Mouse (Mus musculus) MEL (cell line): Measurements from ENCODE around the gene Tnn. TPM values are rescaled to one million over a fixed set of nuclear protein-coding genes. Genes with fewer than 3 reads are reported as not detected.

Experiments
- DNase-seq: peaks from one replicate; pipeline ENCODE4 v3.0.0; 2011; ENCODE audit warnings: low read depth, low spot score
- H3K27ac ChIP-seq: 2 replicates; pipeline ENCODE4 v1.5.1; 2012; ENCODE audit warnings: low read depth, mild to moderate bottlenecking, control low read depth, low read length, moderate library complexity; ENCODE audit not compliant: control insufficient read depth
- H3K27me3 ChIP-seq, 2 experiments: fragments of 150-350 bp in 1 of 2; sonication (generic) in 1 of 2; 2 replicates each; pipeline ENCODE4 v1.6.1; 2012; ENCODE audit warnings: low read length in 2 of 2, mild to moderate bottlenecking in 2 of 2, improper control_type of control experiment in 1 of 2, moderate library complexity in 1 of 2; ENCODE audit not compliant: insufficient read depth in 2 of 2, control insufficient read depth in 1 of 2
- H3K36me3 ChIP-seq, 2 experiments: 2 replicates each; pipeline ENCODE4 v1.6.1; 2012 to 2014; ENCODE audit warnings: low read length in 2 of 2, improper control_type of control experiment in 1 of 2, inconsistent platforms in 1 of 2, mild to moderate bottlenecking in 1 of 2; ENCODE audit not compliant: insufficient read depth in 2 of 2, control insufficient read depth in 1 of 2
- H3K4me1 ChIP-seq, 2 experiments: fragments of 150-350 bp in 1 of 2; sonication (generic) in 1 of 2; 2 replicates each; pipeline ENCODE4 v1.6.1; 2012; ENCODE audit warnings: low read length in 2 of 2, improper control_type of control experiment in 1 of 2, mild to moderate bottlenecking in 1 of 2; ENCODE audit not compliant: insufficient read depth in 2 of 2, control insufficient read depth in 1 of 2
- H3K4me3 ChIP-seq, 2 experiments: fragments of 150-350 bp in 1 of 2; sonication (generic) in 1 of 2; 2 replicates each; pipeline ENCODE4 v1.5.1; 2012; ENCODE audit warnings: low read depth in 2 of 2, low read length in 2 of 2, mild to moderate bottlenecking in 2 of 2, moderate library complexity in 2 of 2, control low read depth in 1 of 2, improper control_type of control experiment in 1 of 2; ENCODE audit not compliant: control insufficient read depth in 1 of 2, insufficient read depth in 1 of 2
- H3K79me2 ChIP-seq: 2 replicates; pipeline ENCODE4 v1.6.1; 2012; ENCODE audit warnings: mild to moderate bottlenecking, low read length, moderate library complexity; ENCODE audit not compliant: control insufficient read depth, poor library complexity, insufficient read depth
- H3K9ac ChIP-seq: 2 replicates; pipeline ENCODE4 v1.6.1; 2012; ENCODE audit warnings: low read depth, mild to moderate bottlenecking, control low read depth, low read length, moderate library complexity; ENCODE audit not compliant: control insufficient read depth, poor library complexity, severe bottlenecking
- H3K9me3 ChIP-seq: fragments of 150-350 bp; sonication (generic); replicated peaks from 2 replicates; pipeline ENCODE4 v1.6.1; 2012; ENCODE audit warnings: mild to moderate bottlenecking, low read length, improper control_type of control experiment, moderate library complexity; ENCODE audit not compliant: insufficient read depth
- CHD1 ChIP-seq: IDR thresholded peaks from 2 replicates; pipeline ENCODE4 v1.6.1; 2012; ENCODE audit warnings: low read depth, mild to moderate bottlenecking, inconsistent platforms, low read length, improper control_type of control experiment
- ETS1 ChIP-seq: IDR thresholded peaks from 2 replicates; pipeline ENCODE4 v1.6.1; 2012; ENCODE audit warnings: low read depth, mild to moderate bottlenecking, inconsistent platforms, low read length, improper control_type of control experiment, moderate library complexity
- GABPA ChIP-seq: IDR thresholded peaks from 2 replicates; pipeline ENCODE4 v1.6.1; 2012; ENCODE audit warnings: low read depth, mild to moderate bottlenecking, inconsistent platforms, low read length, improper control_type of control experiment, moderate library complexity
- HCFC1 ChIP-seq: IDR thresholded peaks from 2 replicates; pipeline ENCODE4 v1.6.1; 2012; ENCODE audit warnings: low read depth, mild to moderate bottlenecking, inconsistent platforms, low read length, improper control_type of control experiment, moderate library complexity
- MXI1 ChIP-seq: IDR thresholded peaks from 2 replicates; pipeline ENCODE4 v1.6.1; 2011; ENCODE audit warnings: mild to moderate bottlenecking, low read depth, low read length, improper control_type of control experiment
- NELFE ChIP-seq: IDR thresholded peaks from 2 replicates; pipeline ENCODE4 v1.6.1; 2011; ENCODE audit warnings: low read depth, low read length, improper control_type of control experiment
- POLR2A ChIP-seq, 2 experiments: IDR thresholded peaks; 2 replicates each; pipeline ENCODE4 v1.6.1; 2011 to 2012; ENCODE audit warnings: low read length in 2 of 2, mild to moderate bottlenecking in 2 of 2, control low read depth in 1 of 2, improper control_type of control experiment in 1 of 2, low read depth in 1 of 2, moderate library complexity in 1 of 2; ENCODE audit not compliant: control insufficient read depth in 1 of 2, insufficient read depth in 1 of 2, poor library complexity in 1 of 2
- POLR2AphosphoS2 ChIP-seq: IDR thresholded peaks from 2 replicates; pipeline ENCODE4 v1.6.1; 2011; ENCODE audit warnings: low read length, improper control_type of control experiment
- POLR2AphosphoS5 ChIP-seq: IDR thresholded peaks from 2 replicates; pipeline ENCODE4 v1.6.1; 2012; ENCODE audit warnings: low read depth, borderline replicate concordance, mild to moderate bottlenecking, inconsistent platforms, low read length, moderate library complexity, mixed read lengths
- RAD21 ChIP-seq: IDR thresholded peaks from 2 replicates; pipeline ENCODE4 v1.6.1; 2011; ENCODE audit warnings: mild to moderate bottlenecking, low read depth, low read length, improper control_type of control experiment
- SIN3A ChIP-seq: IDR thresholded peaks from 2 replicates; pipeline ENCODE4 v1.6.1; 2012; ENCODE audit warnings: low read length, improper control_type of control experiment, inconsistent platforms
- SMC3 ChIP-seq: IDR thresholded peaks from 2 replicates; pipeline ENCODE4 v1.6.1; 2011; ENCODE audit warnings: low read depth, low read length, improper control_type of control experiment
- TBP ChIP-seq: IDR thresholded peaks from 2 replicates; pipeline ENCODE4 v1.8.0; 2011; ENCODE audit warnings: low read depth, low read length, improper control_type of control experiment
- UBTF ChIP-seq: IDR thresholded peaks from 2 replicates; pipeline ENCODE4 v1.6.1; 2012; ENCODE audit warnings: low read depth, mild to moderate bottlenecking, inconsistent platforms, low read length, improper control_type of control experiment, moderate library complexity, borderline replicate concordance; ENCODE audit not compliant: insufficient read depth
- USF1 ChIP-seq: IDR thresholded peaks from 2 replicates; pipeline ENCODE4 v1.6.1; 2014; ENCODE audit warnings: low read depth, mild to moderate bottlenecking, inconsistent platforms, low read length, improper control_type of control experiment, moderate library complexity
- ZMIZ1 ChIP-seq: IDR thresholded peaks from 2 replicates; pipeline ENCODE4 v1.6.1; 2012; ENCODE audit warnings: low read depth, mild to moderate bottlenecking, inconsistent platforms, low read length, improper control_type of control experiment, moderate library complexity
- ZNF384 ChIP-seq: IDR thresholded peaks from 2 replicates; pipeline ENCODE4 v1.6.1; 2012; ENCODE audit warnings: low read depth, mild to moderate bottlenecking, inconsistent platforms, low read length, improper control_type of control experiment
- polyA plus RNA-seq, 2 experiments: library from polyadenylated mRNA; stranded (reverse) in 1 of 2; unstranded in 1 of 2; fragments of >175 nt in 1 of 2; fragments of >200 nt in 1 of 2; gene quantifications; 2 replicates each; pipeline versions ENCODE4 v1.2.1 to v1.2.4; 2012; ENCODE audit warnings: low replicate concordance in 2 of 2, low read depth in 1 of 2; ENCODE audit not compliant: insufficient read length in 2 of 2, insufficient read depth in 1 of 2, missing spikeins in 1 of 2
- total RNA-seq: library from RNA; depleted of rRNA; stranded (reverse); fragments of 300-350 nt; gene quantifications from 2 replicates; pipeline ENCODE4 v1.2.3, GENCODE M21; 2012

Gene Tnn
- total and polyA plus RNA-seq, 3 experiments = not detected

DNA sequence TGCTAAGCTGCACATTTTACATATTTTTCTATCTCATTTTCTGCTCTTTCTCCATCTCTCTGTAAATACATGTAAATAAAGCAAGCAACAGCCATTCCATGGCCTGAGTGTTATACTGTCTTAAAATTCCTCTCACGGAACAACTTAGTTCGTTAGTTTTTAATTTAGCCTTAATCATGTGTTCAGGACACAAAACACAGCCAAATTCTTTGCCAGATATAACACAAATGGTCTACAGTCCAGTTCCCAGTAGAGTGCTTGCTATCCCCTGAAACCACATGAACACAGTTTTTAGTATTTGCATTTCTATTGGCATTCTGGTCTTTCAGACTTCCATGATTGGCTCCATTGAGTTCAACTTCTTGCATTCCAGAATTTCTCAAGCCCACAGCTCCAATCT lies 4.8 kb upstream of the Tnn start (continued):
- TF ChIP-seq ZMIZ1 = no peak

DNA sequence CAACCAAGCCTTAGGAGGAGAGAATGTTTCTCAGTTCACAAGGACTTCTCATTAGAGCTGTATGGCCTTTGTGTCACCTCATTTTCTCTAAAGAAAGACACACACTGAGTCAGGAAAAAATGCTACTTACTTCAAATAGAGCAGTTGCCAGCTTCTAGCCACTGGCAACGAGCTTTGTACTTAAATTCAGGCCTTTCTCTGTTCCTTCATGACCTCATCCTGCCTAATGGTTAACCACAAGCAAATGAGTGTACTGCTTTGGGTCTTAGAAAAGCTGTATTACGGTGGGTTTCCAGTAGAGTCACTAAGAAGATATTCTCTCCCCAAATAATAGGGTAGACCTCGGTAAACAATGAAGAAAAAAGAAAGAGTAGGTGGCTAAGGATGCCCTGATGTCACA lies 2.7 kb downstream of the Tnn start:
- TF ChIP-seq SMC3 (no peak), TBP (no peak), USF1 (no peak), POLR2AphosphoS5 (no peak), POLR2AphosphoS2 (no peak)
- H3K36me3 ChIP-seq = no peaks in the 10 kb centered on the region
- no peak overlapping the region for H3K9ac ChIP-seq
- H3K79me2 ChIP-seq = no peaks in the 10 kb centered on the region
- no peak overlapping the region for H3K27ac ChIP-seq
- no peaks in the 10 kb centered on the region; a peak in 2 of 4 replicates for H3K27me3 ChIP-seq
- H3K9me3 ChIP-seq = no peaks in the 10 kb centered on the region
- DNase-seq = no peak
- no peaks in the 10 kb centered on the region for H3K4me1 ChIP-seq
- no peak overlapping the region for H3K4me3 ChIP-seq

DNA sequence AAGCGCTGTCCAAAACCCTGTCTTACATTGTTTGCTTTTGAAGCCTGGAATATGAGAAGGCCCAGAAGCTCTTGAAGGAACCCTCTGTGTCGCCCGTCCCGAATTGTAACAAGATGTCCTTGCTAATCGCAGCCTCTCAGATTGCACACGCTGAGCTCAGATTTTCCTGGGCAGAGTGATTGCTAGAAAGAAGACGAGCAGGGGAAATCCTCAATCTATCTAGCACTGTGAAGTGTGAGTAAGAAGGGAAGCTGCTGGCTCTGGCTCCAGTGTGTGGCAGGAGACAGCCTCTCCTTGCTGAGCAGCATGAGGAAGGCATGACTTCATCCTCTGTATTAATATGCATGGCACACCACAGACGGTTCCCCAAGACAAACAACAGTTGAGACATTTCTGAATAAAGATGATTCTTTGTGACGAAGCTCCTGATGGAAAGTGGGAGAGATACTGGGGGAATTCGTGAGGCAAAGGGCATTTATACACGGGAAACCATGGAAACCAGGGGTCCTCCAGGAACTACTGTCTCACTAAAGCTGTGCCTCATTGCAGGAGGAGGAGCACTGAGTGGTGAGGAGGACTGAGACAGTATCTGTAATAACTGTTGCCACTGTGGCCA lies 4.0 kb downstream of the Tnn start:
- no peak for DNase-seq
- Histone ChIP-seq H3K79me2 (no peaks in the 10 kb centered on the region), H3K9me3 (no peaks in the 10 kb centered on the region), H3K27ac (no peak overlapping the region), H3K9ac (no peak overlapping the region), H3K27me3 (no peaks in the 10 kb centered on the region; a peak in 2 of 4 replicates), H3K4me3 (no peak overlapping the region), H3K4me1 (no peaks in the 10 kb centered on the region), H3K36me3 (no peaks in the 10 kb centered on the region)
- no peak for TF ChIP-seq HCFC1
- TF ChIP-seq NELFE = no peak
- no peak for TF ChIP-seq RAD21
- TF ChIP-seq UBTF = no peak
- no peak for TF ChIP-seq GABPA
- TF ChIP-seq ETS1 = no peak
- TF ChIP-seq ZNF384 = no peak
- TF ChIP-seq SIN3A = no peak
- no peak for TF ChIP-seq CHD1
- TF ChIP-seq MXI1 = no peak
- no peak for TF ChIP-seq POLR2A (IDR thresholded peaks at IDR 0.05; ENCODE audit: control insufficient read depth in 1 of 2, insufficient read depth in 1 of 2, low read depth in 1 of 2, low read length in 2 of 2, poor library complexity in 1 of 2)
